Mouse (Mus musculus) liver, embryonic 14.5 days (tissue): Measurements from ENCODE around the gene Nkx2-2.

Experiments used
- CTCF ChIP-seq: IDR thresholded peaks from 2 replicates; pipeline ENCODE4 v1.5.1; 2016; ENCODE audit warnings: antibody characterized with exemption, low read depth, control low read depth
- EP300 ChIP-seq: IDR thresholded peaks from 2 replicates; pipeline ENCODE4 v1.6.1; 2016; ENCODE audit warnings: antibody characterized with exemption, low read depth

- TF ChIP-seq CTCF (no peak), EP300 (no peak)
Observed at GRCm38 (mm10) chr2:147152543-147152942, 41.5 kb downstream of the Nkx2-2 start.
